Mouse (Mus musculus) v-Abl transformed pro-B cells (cell line): Measurements from ENCODE around the gene Tmem39b.
"Not testable (repeated sequence)": the region's sequence is repeated elsewhere in the genome, so short reads cannot be mapped to it uniquely, and the experiment has no call there.

Experiments
- in situ Hi-C, 2 experiments: fragments of 400-800 bp; cut with MboI; formaldehyde crosslinking; loops; one replicate each; pipeline ENCODE4 v1.15.1; 2025; ENCODE audit not compliant: unreplicated experiment in 2 of 2

Gene Tmem39b

DNA sequence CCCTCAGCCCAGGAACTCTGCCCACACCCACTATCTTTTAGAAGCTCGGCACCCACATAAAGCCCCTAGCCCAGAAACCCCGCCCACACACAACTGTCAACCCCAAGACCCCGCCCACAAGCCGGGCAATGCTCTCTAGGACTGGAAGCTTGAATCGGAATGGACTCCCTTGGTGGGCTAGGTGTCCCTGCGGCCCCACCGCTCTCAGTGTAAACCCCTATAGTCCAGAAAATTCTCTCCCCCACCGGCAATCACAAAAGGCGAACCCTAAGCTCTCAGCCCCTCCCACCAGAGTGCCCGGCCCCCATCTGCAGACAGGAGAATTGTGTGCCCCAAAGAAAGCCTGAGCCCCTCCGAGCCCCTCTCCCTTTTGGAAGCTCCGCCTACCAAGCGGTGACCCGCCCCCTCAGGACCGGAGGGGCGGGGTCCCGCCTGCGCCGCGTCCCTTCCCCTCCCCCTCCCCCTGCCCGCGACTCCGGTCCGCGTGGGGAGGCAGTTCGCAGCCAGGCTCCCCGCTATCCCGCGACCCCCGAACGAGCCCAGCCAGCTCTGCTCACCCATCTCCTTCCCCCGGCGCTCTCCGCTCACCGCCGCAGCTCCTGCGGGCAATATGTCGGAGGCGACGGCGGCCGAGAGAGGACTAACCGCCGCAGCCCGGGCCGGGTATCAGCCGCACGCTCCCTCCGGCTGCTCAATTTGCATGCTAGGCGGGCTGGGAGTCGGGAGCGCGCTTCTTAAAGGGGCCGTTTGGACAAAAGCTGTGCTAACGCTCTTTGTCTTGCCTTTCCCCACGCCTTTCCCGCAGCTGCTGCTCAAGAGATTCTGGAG, at the start of gene Tmem39b:
Gene Tmem39b, minus strand, starts transcription at position 681 of the 828 bp plus-strand sequence.
- in situ Hi-C loops: no loop called here

GRCm38 (mm10) chr4:129746106-129746505, 49.5 kb upstream of the Tmem39b start:
- in situ Hi-C loops: no loop called here

DNA sequence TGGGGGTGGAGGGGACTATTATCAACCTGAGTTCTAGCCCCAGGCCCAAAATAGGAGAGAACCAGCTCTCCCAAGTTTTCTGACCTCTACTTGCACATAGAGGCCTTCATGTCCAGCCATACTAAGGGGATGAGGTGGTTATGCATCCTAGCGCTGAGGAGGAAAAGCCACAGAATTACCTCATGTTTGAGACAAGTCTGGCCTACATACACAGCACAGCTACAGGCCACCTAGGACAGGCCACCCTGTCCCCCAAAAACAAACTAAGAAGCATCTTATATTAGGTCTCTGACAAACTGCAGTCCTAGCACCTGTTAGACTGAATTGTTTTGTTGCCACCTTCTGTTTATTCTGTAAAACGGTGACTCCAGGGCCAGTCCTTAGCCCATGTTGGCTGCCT, 46.9 kb upstream of the Tmem39b start:
- in situ Hi-C loops: no loop called here

DNA sequence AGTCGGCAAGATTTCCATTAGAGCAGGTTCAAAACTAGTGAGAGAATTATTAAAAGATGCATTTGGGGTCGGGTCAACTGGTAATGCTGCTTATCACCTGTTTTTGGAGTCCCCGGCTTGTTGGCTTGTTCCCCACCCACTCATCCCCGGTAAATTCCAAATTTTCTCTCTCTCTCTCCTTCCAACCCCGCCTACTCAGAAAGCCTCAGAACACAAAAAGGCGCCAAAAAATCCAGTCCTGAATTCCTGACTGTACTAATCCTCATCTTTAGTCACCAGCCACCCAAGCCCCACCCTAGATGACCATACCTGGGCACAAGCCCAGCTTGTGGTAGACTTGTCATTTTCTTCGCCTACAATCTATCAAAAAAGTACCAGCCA, 46.4 kb upstream of the Tmem39b start:
- in situ Hi-C loops: no loop called here

- in situ Hi-C loops: no loop called here
Measured at GRCm38 (mm10) chr4:129742232-129743009, 45.8 kb upstream of the Tmem39b start, which contains the start of gene Khdrbs1. TSS of gene Khdrbs1 (minus strand) at chr4:129742303.

DNA sequence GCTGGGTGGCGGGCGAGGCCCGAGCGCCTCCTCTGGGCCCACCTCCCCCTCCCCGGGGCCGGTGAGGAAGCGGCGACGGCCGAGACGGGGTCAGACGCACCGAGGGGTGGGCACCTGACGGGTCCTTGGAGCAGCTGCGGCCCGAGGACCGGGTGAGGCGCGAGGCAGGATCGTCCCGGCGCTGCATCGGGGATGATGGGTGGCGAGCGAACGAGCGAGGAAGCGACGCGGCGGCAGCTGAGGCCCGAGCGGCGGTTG, 45.3 kb upstream of the Tmem39b start:
- in situ Hi-C loops: no loop called here

DNA sequence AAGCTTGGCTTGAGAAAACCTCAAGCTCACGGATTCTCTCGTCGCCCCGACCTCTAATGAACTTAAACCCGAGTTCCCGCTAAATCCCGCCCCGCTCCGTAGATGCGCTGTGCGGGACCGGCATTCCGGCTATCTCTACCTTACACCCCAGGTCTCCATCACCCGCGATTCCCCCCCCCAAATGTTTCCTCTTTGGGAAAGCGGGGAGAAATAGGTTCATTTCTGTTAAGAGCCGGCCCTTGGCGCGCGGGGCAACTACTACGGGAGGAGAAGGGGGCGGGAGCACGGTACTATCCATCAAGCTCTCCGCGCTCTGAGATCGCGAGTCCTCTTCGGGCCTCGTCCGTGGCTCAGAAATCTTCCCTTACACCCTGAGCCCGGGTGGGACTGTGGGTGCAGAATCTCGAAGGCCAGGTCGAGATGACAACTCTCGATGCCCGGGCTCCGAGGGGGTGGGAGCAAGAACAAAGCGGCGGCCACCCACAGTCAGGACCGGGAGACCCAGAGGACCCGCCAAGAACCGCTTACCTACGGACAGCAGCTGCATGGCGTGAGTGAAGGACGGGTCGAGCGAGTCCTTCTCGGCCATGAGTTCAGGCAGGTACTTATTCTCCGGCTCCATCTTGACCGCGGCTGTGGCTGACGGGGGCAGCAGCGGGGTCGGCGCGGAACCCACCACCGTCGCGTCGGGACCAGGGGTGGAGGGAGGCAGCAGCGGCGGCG, 44.8 kb upstream of the Tmem39b start:
- in situ Hi-C loops: no loop called here

GRCm38 (mm10) chr4:129739111-129739645, 42.5 kb upstream of the Tmem39b start:
- in situ Hi-C loops: no loop called here

GRCm38 (mm10) chr4:129736173-129736572, 39.5 kb upstream of the Tmem39b start:
- in situ Hi-C loops: no loop called here

DNA sequence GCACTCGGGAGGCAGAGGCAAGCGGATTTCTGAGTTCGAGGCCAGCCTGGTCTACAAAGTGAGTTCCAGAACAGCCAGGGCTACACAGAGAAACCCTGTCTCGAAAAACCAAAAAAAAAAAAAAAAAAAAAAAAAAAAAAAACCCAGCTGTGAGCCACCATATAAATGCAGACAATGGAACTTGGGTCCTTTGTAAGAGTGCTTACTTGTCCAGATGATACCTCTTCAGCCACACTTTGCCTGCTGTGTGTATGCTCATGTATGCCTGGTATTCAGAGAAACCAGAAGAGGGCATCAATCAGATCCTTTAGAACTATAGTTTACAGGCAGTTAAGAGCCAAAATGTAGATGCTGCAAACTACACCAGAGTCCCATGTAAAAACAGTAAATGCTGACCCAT, 38.8 kb upstream of the Tmem39b start:
- in situ Hi-C loops: not testable (repeated sequence)

- in situ Hi-C loops: no loop called here
Measured at GRCm38 (mm10) chr4:129731423-129731822, 34.8 kb upstream of the Tmem39b start.

- in situ Hi-C loops: loop anchor here in 1 of 2 experiments (5.0 kb wide), 1 partner anchor 581 kb away; no protein-coding TSS in a partner anchor
Measured at GRCm38 (mm10) chr4:129716310-129716709, 19.7 kb upstream of the Tmem39b start.

- in situ Hi-C loops: loop anchor here in 1 of 2 experiments (10.0 kb wide), 2 partner anchors 45 to 375 kb away; no protein-coding TSS in a partner anchor
Measured at GRCm38 (mm10) chr4:129709486-129710129, 13.0 kb upstream of the Tmem39b start.

- in situ Hi-C loops: loop anchor here in 1 of 2 experiments (10.0 kb wide), 2 partner anchors 48 to 378 kb away; no protein-coding TSS in a partner anchor
Measured at GRCm38 (mm10) chr4:129706750-129707149, 10.1 kb upstream of the Tmem39b start.

DNA sequence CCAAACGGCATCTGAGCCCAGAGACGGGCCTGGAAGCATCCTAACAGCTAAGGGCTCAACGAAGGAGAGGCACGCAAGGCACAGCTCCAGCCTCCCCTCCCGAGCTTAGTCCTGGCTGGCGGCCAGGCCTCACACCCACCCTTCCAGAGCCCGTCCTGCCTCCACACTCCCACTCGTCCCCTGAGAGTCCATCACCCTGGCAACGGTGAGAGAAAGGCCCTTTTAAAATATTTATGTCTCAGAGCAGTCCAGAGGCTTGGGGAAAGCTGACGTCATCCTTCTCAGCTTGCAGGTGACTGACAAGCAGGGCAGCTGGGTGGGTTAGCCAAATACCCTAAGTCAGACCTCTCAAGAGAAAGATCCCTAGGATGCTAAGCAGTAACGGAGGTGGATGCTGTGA, 5.8 kb upstream of the Tmem39b start:
- in situ Hi-C loops: loop anchor here (5.0 to 10.0 kb wide), 5 partner anchors 52 to 385 kb away; partner anchors contain the start of gene Spocd1 (in 2 of the 2)

DNA sequence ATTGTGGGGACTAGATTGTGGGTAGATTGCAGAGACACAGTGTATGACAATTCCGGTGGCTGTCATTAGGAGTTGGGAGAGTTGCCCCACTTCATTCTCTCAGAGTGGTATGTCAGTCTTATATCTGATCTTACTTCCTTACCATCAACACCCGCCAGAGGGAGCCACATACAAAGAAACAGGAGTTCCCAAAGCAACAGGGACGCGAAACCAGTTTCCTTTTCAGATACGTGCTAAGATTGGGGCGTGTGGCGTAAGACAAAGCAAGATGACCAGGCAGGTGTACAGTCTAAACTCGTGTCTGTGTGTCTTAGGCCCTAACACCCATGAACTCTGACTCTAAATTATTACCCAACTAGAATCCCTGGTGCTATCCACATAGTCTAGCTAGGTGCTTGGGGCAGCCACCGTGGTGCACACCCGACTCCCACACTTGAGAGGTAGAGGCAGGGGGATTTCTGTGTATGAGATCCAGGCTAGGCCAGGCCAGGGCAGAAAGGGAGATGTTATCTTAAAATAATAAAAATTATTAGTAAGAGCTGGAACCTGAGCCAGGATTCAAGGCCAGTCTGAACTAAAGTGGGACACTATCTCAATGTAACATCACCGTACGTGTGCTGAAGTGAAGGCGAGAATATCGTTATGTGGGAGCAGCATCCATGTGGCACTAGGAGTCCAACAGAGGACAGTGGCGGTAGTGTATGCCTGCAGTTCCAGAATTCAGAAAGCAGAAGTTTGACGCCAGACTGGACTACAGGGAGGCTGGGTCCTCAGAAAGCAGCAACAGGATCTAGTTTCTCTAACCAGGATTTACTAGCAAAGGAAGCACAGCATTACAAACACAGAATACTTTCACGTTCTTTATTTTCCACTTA, 5.1 kb upstream of the Tmem39b start:
- in situ Hi-C loops: loop anchor here (5.0 to 10.0 kb wide), 5 partner anchors 53 to 386 kb away; partner anchors contain the start of gene Spocd1 (in 2 of the 2)

GRCm38 (mm10) chr4:129700661-129701060, 4.0 kb upstream of the Tmem39b start:
- in situ Hi-C loops: loop anchor here (5.0 to 10.0 kb wide), 5 partner anchors 54 to 387 kb away; partner anchors contain the start of gene Spocd1 (in 2 of the 2)

DNA sequence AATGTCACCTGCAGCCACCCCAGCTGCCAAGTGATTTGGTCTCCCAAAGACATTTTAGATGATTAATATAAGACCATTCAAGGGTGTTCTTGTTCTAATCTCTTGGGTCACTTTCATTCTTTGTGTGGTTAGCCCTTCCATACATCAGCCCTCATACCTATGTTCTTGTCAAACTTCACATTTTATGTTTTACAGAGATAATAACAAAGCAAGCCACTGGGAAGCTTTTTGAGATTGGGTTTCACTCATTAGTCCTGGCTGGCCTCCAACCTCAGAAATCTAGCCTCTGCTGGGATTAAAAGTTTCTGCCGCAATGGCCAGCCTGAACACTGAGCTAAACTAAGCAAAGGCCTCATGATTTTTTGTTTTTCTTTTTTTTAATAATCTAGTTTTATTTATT, 3.6 kb upstream of the Tmem39b start:
- in situ Hi-C loops: loop anchor here (5.0 to 10.0 kb wide), 5 partner anchors 55 to 387 kb away; partner anchors contain the start of gene Spocd1 (in 2 of the 2)

GRCm38 (mm10) chr4:129697191-129697590, 553 bp upstream of the Tmem39b start:
- in situ Hi-C loops: no loop called here
